Mouse (Mus musculus): ENCODE results near the gene Gm9999. TPM values are rescaled to one million over a fixed set of nuclear protein-coding genes. Genes with fewer than 3 reads are reported as not detected.

Gene Gm9999
- polyA plus RNA-seq, 1 experiment from 2014 or later: not detected

DNA sequence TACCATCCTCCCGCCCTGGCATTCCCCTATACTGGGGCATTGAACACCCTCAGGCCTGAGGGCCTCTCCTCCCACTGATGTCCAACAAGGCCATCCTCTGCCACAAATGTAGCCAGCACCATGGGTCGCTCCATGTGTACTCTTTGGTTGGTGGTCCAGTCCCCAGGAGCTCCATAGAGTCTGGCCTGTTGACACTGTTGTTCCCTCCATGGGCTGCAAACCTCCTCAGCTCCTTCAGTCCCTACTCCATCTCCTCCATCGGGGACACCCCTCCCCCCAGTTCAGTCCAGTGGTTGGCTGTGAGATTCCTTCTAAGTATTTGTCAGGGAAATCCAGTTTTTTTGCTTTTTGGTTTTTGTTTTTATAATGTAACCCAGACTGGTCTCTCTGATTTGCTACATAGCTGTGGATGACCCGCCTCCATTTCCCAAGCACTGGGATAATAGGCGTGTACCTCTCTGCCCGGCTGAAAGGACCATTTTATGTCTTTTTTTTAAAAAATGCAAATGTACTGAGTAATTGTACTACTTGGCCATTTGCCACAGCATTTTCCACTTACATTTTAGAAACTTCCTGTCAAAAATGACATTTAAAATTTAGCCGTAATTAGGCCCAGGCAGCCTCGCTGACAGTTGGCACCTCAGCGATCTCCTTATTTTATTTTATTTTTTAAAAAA lies 47.3 kb downstream of the Gm9999 start:
- H3K4me1 ChIP-seq (replicated peaks): no peaks in the 10 kb centered on the region; the same call in 1 of the 2 replicates
- no peak overlapping the region for H3K9ac ChIP-seq
- WGBS (ENCODE audit: insufficient replicate concordance): 74% methylated on average over 9 of the region's 9 CpGs
- H3K9me3 ChIP-seq (replicated peaks): no peaks in the 10 kb centered on the region
- H3K36me3 ChIP-seq (replicated peaks): no peaks in the 10 kb centered on the region
- H3K4me3 ChIP-seq (replicated peaks): no peak overlapping the region
- no peak overlapping the region for H3K4me2 ChIP-seq
- no peak for ATAC-seq (ENCODE audit: insufficient read depth)
- H3K27ac ChIP-seq (replicated peaks): no peak overlapping the region
- no peaks in the 10 kb centered on the region for H3K27me3 ChIP-seq

DNA sequence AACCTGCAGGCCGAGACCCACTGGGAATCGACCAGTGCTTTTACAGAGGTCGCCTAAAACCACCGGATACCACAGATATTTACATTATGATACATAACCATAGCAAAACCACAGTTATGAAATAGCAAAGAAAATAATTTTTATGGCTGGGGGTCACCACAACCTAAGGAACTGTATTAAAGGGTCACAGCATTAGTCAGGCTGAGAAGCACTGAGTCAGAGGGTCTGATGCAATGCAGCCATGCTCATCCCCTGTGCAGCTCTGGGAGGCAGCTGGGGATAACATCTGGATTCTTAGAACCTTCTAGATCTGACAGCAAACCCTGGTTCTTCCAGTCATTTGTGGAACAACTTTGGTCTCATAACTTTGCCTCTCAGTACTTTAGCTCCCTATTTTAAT lies 48.0 kb downstream of the Gm9999 start:
- Histone ChIP-seq H3K9me3 (replicated peaks) (no peaks in the 10 kb centered on the region), H3K4me2 (no peak overlapping the region), H3K4me3 (replicated peaks) (no peak overlapping the region), H3K27me3 (no peaks in the 10 kb centered on the region), H3K4me1 (replicated peaks) (no peaks in the 10 kb centered on the region; the same call in 1 of the 2 replicates), H3K27ac (replicated peaks) (no peak overlapping the region), H3K9ac (no peak overlapping the region), H3K36me3 (replicated peaks) (no peaks in the 10 kb centered on the region)
- ATAC-seq (ENCODE audit: insufficient read depth): no peak
- WGBS (ENCODE audit: insufficient replicate concordance): 59% methylated on average over 4 of the region's 4 CpGs

DNA sequence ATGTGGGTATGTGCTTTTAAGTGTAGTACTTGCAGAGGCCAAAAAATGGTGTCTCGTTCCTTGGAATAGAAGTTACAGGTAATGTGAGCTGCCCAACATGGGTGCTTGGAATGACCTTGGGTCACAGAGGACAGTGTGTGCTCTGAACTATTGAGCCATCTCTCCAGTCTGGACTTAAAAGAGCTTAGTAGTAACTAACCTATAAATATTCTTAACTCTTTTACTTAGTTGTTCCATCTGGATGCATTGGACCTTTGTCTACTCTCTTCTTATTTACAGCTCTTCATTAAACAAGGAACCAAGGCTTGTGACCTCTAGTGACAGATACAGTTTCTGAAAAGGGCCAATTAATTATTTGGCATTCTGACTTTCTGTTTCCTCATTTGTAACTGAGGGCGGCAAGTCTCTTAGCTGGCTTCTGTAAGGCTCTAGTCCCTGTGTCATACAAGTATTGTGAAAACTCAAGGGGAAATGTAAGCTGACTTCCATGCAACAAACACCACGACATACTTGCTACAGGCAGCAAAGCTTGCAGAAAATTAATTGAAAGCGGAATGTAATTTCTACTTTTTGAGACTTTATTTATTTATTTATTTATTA lies 51.5 kb downstream of the Gm9999 start:
- Histone ChIP-seq H3K9me3 (replicated peaks) (no peaks in the 10 kb centered on the region), H3K9ac (no peak overlapping the region), H3K4me2 (no peak overlapping the region), H3K36me3 (replicated peaks) (no peaks in the 10 kb centered on the region), H3K27ac (replicated peaks) (no peak overlapping the region), H3K4me1 (replicated peaks) (no peaks in the 10 kb centered on the region; the same call in 1 of the 2 replicates), H3K4me3 (replicated peaks) (no peak overlapping the region), H3K27me3 (no peaks in the 10 kb centered on the region)
- WGBS (ENCODE audit: insufficient replicate concordance): 58% methylated on average over 4 of the region's 4 CpGs
- ATAC-seq (ENCODE audit: insufficient read depth): no peak

DNA sequence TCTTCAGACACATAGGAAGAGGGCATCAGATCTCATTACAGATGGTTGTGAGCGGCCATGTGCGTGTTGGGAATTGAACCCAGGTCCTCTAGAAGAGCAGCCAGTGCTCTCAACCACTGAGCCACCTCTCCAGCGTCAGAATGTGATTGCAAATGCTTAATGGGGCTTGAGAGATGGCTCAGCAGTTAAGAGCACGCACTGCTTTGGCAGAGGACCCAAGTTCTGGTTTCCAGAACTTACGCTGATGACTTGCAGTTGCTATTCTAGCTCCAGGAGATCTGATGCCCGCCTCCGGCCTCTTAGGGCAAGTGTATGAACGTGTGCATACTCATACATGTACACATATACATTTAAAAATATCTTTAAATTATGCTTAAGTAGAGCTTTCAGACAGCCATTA lies 52.0 kb downstream of the Gm9999 start:
- WGBS (ENCODE audit: insufficient replicate concordance): 56% methylated on average over 8 of the region's 8 CpGs
- H3K27ac ChIP-seq (replicated peaks): no peak overlapping the region
- H3K27me3 ChIP-seq: no peaks in the 10 kb centered on the region
- no peaks in the 10 kb centered on the region for H3K9me3 ChIP-seq (replicated peaks)
- H3K4me3 ChIP-seq (replicated peaks): no peak overlapping the region
- no peak overlapping the region for H3K9ac ChIP-seq
- no peaks in the 10 kb centered on the region for H3K36me3 ChIP-seq (replicated peaks)
- H3K4me1 ChIP-seq (replicated peaks): no peaks in the 10 kb centered on the region; the same call in 1 of the 2 replicates
- no peak overlapping the region for H3K4me2 ChIP-seq
- no peak for ATAC-seq (ENCODE audit: insufficient read depth)

Other genes starting within 250 kb of the Gm9999 start
- gene Saa1, start 240.6 kb upstream of the Gm9999 start, polyA plus RNA-seq (2015; fragmentation: Nextera tagmentation; extraction: Ambion mirVana): not detected in 2 replicates
- gene Saa2, start 231.8 kb upstream of the Gm9999 start, polyA plus RNA-seq (2015; fragmentation: Nextera tagmentation; extraction: Ambion mirVana): not detected in 2 replicates
- 6.7 and 7.5 TPM in 2 replicates for gene Hps5, start 187.5 kb upstream of the Gm9999 start, polyA plus RNA-seq (2015; fragmentation: Nextera tagmentation; extraction: Ambion mirVana)
- gene Gtf2h1, start 187.5 kb upstream of the Gm9999 start, polyA plus RNA-seq (2015; fragmentation: Nextera tagmentation; extraction: Ambion mirVana): 25.4 and 26.3 TPM in 2 replicates
- 1,291 and 1,714 TPM in 2 replicates for gene Ldha, start 142.1 kb upstream of the Gm9999 start, polyA plus RNA-seq (2015; fragmentation: Nextera tagmentation; extraction: Ambion mirVana)
- 0.18 TPM in 1 of 2 replicates, not detected in the other for gene Ldhc, start 122.4 kb upstream of the Gm9999 start, polyA plus RNA-seq (2015; fragmentation: Nextera tagmentation; extraction: Ambion mirVana)
- gene Tsg101, start 63.6 kb upstream of the Gm9999 start, polyA plus RNA-seq (2015; fragmentation: Nextera tagmentation; extraction: Ambion mirVana): 55.0 and 57.6 TPM in 2 replicates
- 5.2 and 5.8 TPM in 2 replicates for gene Uevld, start 25.1 kb upstream of the Gm9999 start, polyA plus RNA-seq (2015; fragmentation: Nextera tagmentation; extraction: Ambion mirVana)
- 10.7 and 11.3 TPM in 2 replicates for gene Spty2d1, start 24.8 kb downstream of the Gm9999 start, polyA plus RNA-seq (2015; fragmentation: Nextera tagmentation; extraction: Ambion mirVana)
- 24.7 and 28.3 TPM in 2 replicates for gene Tmem86a, start 67.0 kb downstream of the Gm9999 start, polyA plus RNA-seq (2015; fragmentation: Nextera tagmentation; extraction: Ambion mirVana)
- 0.10 TPM in 1 of 2 replicates, not detected in the other for gene Ptpn5, start 150.1 kb downstream of the Gm9999 start, polyA plus RNA-seq (2015; fragmentation: Nextera tagmentation; extraction: Ambion mirVana)
- not detected in 2 replicates for gene Mrgpra6, start 221.3 kb downstream of the Gm9999 start, polyA plus RNA-seq (2015; fragmentation: Nextera tagmentation; extraction: Ambion mirVana)